Mouse (Mus musculus) thymus, adult 2 months (tissue): ENCODE data around the gene Ptprd.

Source experiments
- CTCF ChIP-seq: fragments of 200-500 bp; IDR thresholded peaks from 2 replicates; pipeline ENCODE4 v1.5.1; 2012; ENCODE audit warnings: mild to moderate bottlenecking, control low read depth, low read length, moderate library complexity, borderline replicate concordance; ENCODE audit not compliant: control insufficient read depth, poor library complexity, insufficient read depth; ENCODE audit errors: extremely low read depth
- POLR2A ChIP-seq: fragments of 200-500 bp; IDR thresholded peaks from 2 replicates; pipeline ENCODE4 v1.6.1; 2012; ENCODE audit warnings: mild to moderate bottlenecking, low read length, control low read depth, moderate library complexity; ENCODE audit not compliant: control insufficient read depth, poor library complexity, insufficient read depth; ENCODE audit errors: extremely low read depth

GRCm38 (mm10) chr4:76199321-76199720 is 2012.4 kb downstream of the Ptprd start:
- TF ChIP-seq CTCF (no peak), POLR2A (no peak)
